Mouse (Mus musculus) embryonic fibroblast, embryonic 13.5 days (primary cell): ENCODE data around the gene Hmga2.

Experiments used
- CTCF ChIP-seq: IDR thresholded peaks from 2 replicates; pipeline ENCODE4 v1.5.1; 2011; ENCODE audit warnings: mild to moderate bottlenecking, control low read depth, low read length, moderate library complexity, borderline replicate concordance; ENCODE audit not compliant: insufficient read depth
- POLR2A ChIP-seq: IDR thresholded peaks from 2 replicates; pipeline ENCODE4 v1.6.1; 2011; ENCODE audit warnings: low read depth, mild to moderate bottlenecking, control low read depth, low read length, moderate library complexity

DNA sequence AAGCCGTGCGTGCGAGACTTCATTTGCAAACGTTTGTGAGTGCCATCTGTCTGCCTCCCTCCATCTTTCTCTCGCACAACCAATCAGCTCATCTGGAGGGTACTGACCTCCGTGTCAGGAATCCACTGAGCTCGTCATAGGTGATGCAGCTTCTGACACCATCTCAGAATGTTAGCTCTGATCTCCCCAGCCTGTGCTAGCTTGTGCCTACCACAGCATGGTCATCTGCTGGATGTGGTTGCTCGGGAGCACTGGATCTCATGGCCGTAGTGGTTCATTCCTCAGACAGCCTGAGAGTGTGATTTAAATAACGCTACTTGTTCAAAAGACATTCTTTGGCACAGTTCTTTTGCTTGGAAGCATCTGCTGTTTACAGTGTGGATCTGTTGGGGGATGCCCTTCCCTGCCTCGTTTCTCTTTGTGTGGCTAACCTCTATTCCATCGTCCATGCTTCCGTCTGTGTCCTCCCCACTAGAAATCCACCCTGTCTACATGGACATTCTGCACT is 121.7 kb downstream of the Hmga2 start:
- TF ChIP-seq CTCF (no peak), POLR2A (no peak)
